Mouse (Mus musculus): ENCODE results near the gene Gm20547. TPM values are rescaled to one million over a fixed set of nuclear protein-coding genes. Genes with fewer than 3 reads are reported as not detected.

Gene Gm20547
- polyA plus RNA-seq (2015; fragmentation: Nextera tagmentation; extraction: Ambion mirVana), result not detected in 2 replicates

GRCm38 (mm10) chr17:34881683-34882310 is at the start of gene Gm20547:
Gm20547 (minus strand) TSS chr17:34882042.

DNA sequence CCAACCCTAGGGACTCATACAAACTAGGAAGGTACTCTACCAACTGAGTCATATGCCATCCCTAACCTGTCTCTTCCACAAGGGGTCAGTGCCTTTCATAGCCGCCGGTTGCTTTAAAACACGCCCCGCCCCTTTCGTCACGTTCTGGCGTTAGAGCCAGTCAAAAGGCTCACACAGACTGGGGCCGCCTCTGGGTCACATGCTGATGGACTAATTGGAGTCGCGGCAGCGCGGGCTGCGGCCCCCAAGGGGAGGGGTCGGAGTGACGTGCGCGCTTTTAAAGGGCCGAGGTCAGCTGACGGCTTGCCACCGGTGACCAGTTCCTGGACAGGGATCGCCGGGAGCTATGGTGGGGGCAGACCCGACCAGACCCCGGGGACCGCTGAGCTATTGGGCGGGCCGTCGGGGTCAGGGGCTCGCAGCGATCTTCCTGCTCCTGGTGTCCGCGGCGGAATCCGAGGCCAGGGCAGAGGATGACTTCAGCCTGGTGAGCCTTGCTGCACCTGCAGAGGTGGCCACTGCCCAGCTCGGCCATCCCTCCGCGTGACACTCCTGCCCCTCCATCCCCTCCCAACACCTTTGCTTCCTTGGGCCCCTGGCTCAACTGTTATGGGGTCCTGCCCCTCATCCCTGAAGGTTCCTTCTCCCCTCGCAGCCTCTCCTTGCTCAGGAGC is 49.4 kb upstream of the Gm20547 start, which contains the start of gene Neu1:
TSS of gene Neu1 (plus strand) at position 193 of the 674 bp plus-strand sequence.

DNA sequence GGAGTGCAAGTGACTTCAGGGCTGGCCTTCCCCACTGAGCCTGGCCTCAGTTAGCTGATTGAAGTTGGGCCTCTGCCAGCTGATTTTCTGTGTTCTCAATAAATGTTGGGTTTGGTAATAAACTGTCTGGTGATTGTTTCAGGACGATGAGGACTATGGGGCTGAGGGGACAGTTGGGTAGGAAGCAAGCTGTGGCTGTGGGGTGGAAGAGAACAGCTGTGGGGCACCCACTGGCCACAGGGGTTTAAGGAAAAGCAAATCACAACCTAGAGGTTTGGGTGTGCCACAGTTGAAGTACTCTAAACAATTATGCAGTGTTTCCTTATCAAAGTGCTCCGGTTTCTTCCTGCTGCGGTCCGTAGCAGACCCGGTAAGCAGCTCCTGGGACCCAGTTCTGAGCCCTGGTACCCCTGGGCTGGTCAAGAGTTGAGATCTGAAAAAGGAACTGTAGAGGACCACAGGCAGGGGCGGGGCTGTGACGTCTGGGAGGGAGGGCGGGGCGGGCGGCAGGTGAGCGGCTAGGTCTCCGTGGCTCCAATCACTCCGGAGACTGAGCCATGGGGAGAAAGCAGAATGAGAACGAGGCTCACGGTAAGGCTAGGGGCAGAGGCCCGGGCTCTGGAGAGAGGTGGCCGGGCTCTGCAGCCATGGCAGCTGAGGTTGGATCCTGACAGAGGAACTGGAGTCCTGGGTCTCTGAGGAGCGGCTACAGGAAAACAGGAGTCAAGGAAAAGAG is 32.3 kb upstream of the Gm20547 start, which contains the start of gene Slc44a4:
TSS of gene Slc44a4 (plus strand) at position 537 of the 736 bp plus-strand sequence.

DNA sequence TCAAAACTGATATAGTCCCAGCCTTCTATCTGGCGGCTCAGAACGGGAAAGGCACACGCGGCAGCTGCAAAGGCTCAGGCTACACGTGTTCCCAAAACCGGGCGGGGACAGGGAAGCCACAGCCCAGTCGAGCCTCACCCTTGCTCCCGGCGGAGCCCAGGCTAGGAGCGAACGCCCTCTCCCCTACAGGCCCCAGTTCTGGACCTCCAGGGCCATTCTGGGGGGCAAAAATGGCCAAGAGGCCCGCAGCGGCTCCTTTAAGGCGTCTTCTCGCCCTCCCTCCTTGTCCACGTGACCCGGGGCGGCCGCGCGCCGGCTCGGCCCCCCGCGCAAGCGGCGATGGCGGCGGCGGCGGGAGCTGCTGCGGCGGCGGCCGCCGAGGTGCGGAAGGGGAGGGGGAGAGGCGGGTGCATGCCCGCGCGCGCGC is 16.3 kb upstream of the Gm20547 start, which contains the start of the genes C2 and Ehmt2:
TSS of gene C2 (minus strand) at position 106 of the 427 bp plus-strand sequence.
TSS of gene Ehmt2 (plus strand) at position 310 of the 427 bp plus-strand sequence.

DNA sequence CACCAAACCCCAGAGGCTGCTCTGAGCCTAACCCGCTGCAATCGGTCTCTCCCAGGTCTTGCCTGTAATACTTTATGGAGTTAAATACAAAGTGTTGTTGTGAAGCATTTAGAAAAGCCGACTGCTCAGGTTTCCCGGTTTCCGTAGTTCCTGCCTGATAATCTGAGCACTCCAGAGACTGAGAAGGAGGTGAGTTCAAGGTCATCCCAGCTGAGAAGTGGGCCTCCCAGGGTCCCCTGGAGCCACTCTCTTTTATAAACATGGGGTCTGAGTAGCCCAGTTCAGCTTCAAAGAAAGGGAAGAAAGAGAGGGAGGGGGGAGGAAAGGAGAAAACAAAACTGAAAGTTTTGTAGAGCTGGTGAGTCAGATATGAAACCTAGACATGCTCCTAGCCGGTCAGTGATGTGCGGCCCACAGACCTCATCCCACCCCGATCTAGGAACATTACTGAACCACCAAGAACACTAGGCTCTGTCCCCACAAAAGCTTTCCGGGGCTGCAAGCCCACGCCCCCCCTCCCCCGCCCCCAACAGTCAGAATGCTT is 2.4 kb downstream of the Gm20547 start, which contains the start of gene Zbtb12:
TSS of gene Zbtb12 (plus strand) at position 148 of the 544 bp plus-strand sequence.

DNA sequence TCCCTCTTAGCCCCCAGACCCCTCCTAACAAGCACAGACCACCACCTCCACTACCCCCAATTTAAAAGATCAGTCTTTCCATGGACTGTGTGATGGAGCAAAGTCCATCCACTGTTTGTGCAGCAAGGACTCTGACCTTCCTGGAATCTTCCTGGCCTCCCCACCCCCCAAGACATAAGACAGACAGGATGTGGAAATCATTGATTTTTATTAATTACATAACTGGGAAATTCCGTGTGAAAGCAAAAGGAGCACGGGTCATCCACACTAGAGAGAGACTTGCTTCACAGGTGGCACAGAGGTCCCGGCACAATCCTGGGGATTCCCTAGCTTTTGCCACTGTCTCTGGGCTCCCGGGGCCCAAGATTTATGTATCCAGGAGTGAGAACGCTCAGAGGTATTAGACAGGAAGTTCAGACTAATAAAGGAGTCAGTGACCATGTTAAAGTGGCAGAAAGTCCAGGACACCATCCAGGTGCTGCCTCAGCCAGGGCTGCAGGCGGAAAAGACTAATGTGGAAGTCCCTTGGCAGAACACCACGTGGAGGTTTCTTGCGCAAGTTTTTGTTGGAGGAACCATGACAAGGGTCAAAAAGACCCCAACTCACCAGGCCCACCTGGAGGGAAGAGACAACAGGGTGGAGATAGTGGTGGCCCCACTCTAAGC is 19.3 kb downstream of the Gm20547 start, which contains the start of gene Cfb:
TSS of gene Cfb (minus strand) at position 103 of the 666 bp plus-strand sequence.

DNA sequence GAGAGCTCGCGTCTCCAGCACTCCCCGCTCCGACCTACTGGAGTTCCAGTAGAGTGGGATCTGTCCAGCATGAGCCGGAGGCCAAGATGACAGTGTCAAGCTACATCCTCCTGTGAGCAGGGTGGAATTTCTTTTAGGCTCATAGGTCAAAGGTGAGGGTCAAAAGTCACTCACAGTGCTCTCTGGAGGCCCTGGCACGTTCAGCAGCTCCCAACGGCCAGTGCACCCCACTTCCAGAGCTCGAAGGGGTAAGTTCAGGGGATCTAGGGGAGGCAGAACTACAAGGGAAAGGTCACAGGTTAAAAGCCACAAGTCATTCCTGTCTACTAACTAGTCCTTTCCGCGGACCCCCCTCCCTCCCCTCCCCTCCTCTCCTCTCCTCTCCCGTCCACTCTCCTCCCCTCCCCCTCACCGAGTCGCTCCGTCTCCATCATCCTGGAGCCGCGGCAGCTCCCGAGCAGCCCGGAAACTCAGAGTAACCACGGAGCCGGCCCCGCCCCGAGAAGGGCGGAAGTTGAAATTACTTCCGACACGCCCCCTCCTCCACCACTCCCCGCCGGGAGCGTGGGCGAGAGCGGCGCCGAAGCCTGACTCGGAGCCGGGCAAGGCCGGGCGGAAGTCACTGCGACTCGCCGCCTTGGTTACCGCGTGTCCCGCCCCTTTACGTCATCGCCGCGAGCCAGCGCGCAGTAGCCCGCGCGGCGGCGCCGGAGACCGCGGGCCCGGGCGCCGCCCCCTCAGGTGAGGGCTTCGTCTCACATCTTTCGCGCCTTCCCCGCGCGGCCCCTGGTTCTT is 31.9 kb downstream of the Gm20547 start, which contains the start of the genes Skiv2l and Nelfe:
TSS of gene Skiv2l (minus strand) at position 489 of the 795 bp plus-strand sequence.
TSS of gene Nelfe (plus strand) at position 670 of the 795 bp plus-strand sequence.

GRCm38 (mm10) chr17:34836856-34837221 is 45.0 kb downstream of the Gm20547 start, which contains the start of the genes Stk19 and Dxo:
Stk19 (minus strand) TSS chr17:34836945.
Dxo (plus strand) TSS chr17:34837019.

Small RNAs within 50 kb of the gene (microRNA-seq; reads per million reads assigned to microRNA genes)
- gene Mir6970, result not detected
- gene Mir6971, result 3.5 reads per million, percentile 3 among the genes with 10 or more reads in this experiment
- gene Mir6972, result not detected

Other genes starting within 250 kb of the Gm20547 start
- 14.2 and 16.1 TPM in 2 replicates for gene Fkbpl, start 237.3 kb downstream of the Gm20547 start, polyA plus RNA-seq (2015; fragmentation: Nextera tagmentation; extraction: Ambion mirVana)
- gene Atf6b, start 234.9 kb downstream of the Gm20547 start, polyA plus RNA-seq (2015; fragmentation: Nextera tagmentation; extraction: Ambion mirVana), result 73.3 and 80.3 TPM in 2 replicates
- gene Tnxb, start 211.5 kb downstream of the Gm20547 start, polyA plus RNA-seq (2015; fragmentation: Nextera tagmentation; extraction: Ambion mirVana), result 0.84 and 1.1 TPM in 2 replicates
- gene C4b, start 138.2 kb downstream of the Gm20547 start, polyA plus RNA-seq (2015; fragmentation: Nextera tagmentation; extraction: Ambion mirVana), result 2.0 and 2.5 TPM in 2 replicates
- gene Cyp21a1, start 77.5 kb downstream of the Gm20547 start, polyA plus RNA-seq (2015; fragmentation: Nextera tagmentation; extraction: Ambion mirVana), result not detected in 2 replicates
- 39.4 and 46.3 TPM in 2 replicates for gene Stk19, start 45.1 kb downstream of the Gm20547 start, polyA plus RNA-seq (2015; fragmentation: Nextera tagmentation; extraction: Ambion mirVana)
- 40.6 and 50.7 TPM in 2 replicates for gene Dxo, start 45.0 kb downstream of the Gm20547 start, polyA plus RNA-seq (2015; fragmentation: Nextera tagmentation; extraction: Ambion mirVana)
- gene Skiv2l, start 31.8 kb downstream of the Gm20547 start, polyA plus RNA-seq (2015; fragmentation: Nextera tagmentation; extraction: Ambion mirVana), result 39.3 and 47.4 TPM in 2 replicates
- 57.6 and 63.6 TPM in 2 replicates for gene Nelfe, start 31.7 kb downstream of the Gm20547 start, polyA plus RNA-seq (2015; fragmentation: Nextera tagmentation; extraction: Ambion mirVana)
- 1.4 and 1.6 TPM in 2 replicates for gene Cfb, start 19.5 kb downstream of the Gm20547 start, polyA plus RNA-seq (2015; fragmentation: Nextera tagmentation; extraction: Ambion mirVana)
- 6.0 and 6.9 TPM in 2 replicates for gene Zbtb12, start 2.6 kb downstream of the Gm20547 start, polyA plus RNA-seq (2015; fragmentation: Nextera tagmentation; extraction: Ambion mirVana)
- gene C2, start 16.2 kb upstream of the Gm20547 start, polyA plus RNA-seq (2015; fragmentation: Nextera tagmentation; extraction: Ambion mirVana), result 4.2 and 4.8 TPM in 2 replicates
- 59.7 and 73.8 TPM in 2 replicates for gene Ehmt2, start 16.4 kb upstream of the Gm20547 start, polyA plus RNA-seq (2015; fragmentation: Nextera tagmentation; extraction: Ambion mirVana)
- 0.10 TPM in 1 of 2 replicates, not detected in the other for gene Slc44a4, start 32.4 kb upstream of the Gm20547 start, polyA plus RNA-seq (2015; fragmentation: Nextera tagmentation; extraction: Ambion mirVana)
- gene Neu1, start 49.2 kb upstream of the Gm20547 start, polyA plus RNA-seq (2015; fragmentation: Nextera tagmentation; extraction: Ambion mirVana), result 40.7 and 44.0 TPM in 2 replicates
- gene Hspa1b, start 77.2 kb upstream of the Gm20547 start, polyA plus RNA-seq (2015; fragmentation: Nextera tagmentation; extraction: Ambion mirVana), result 0.79 and 1.4 TPM in 2 replicates
- not detected in 2 replicates for gene Gm20481, start 87.9 kb upstream of the Gm20547 start, polyA plus RNA-seq (2015; fragmentation: Nextera tagmentation; extraction: Ambion mirVana)
- 13.8 and 15.5 TPM in 2 replicates for gene Hspa1a, start 90.1 kb upstream of the Gm20547 start, polyA plus RNA-seq (2015; fragmentation: Nextera tagmentation; extraction: Ambion mirVana)
- 0.58 and 0.76 TPM in 2 replicates for gene Hspa1l, start 90.7 kb upstream of the Gm20547 start, polyA plus RNA-seq (2015; fragmentation: Nextera tagmentation; extraction: Ambion mirVana)
- gene Lsm2, start 99.8 kb upstream of the Gm20547 start, polyA plus RNA-seq (2015; fragmentation: Nextera tagmentation; extraction: Ambion mirVana), result 88.6 and 94.3 TPM in 2 replicates
- gene Vars, start 118.9 kb upstream of the Gm20547 start, polyA plus RNA-seq (2015; fragmentation: Nextera tagmentation; extraction: Ambion mirVana), result 38.5 and 45.0 TPM in 2 replicates
- 0.25 and 0.59 TPM in 2 replicates for gene Vwa7, start 134.5 kb upstream of the Gm20547 start, polyA plus RNA-seq (2015; fragmentation: Nextera tagmentation; extraction: Ambion mirVana)
- 3.2 and 4.4 TPM in 2 replicates for gene Sapcd1, start 146.0 kb upstream of the Gm20547 start, polyA plus RNA-seq (2015; fragmentation: Nextera tagmentation; extraction: Ambion mirVana)
- gene Msh5, start 164.7 kb upstream of the Gm20547 start, polyA plus RNA-seq (2015; fragmentation: Nextera tagmentation; extraction: Ambion mirVana), result 1.6 and 2.0 TPM in 2 replicates
- 72.4 and 75.0 TPM in 2 replicates for gene Clic1, start 167.9 kb upstream of the Gm20547 start, polyA plus RNA-seq (2015; fragmentation: Nextera tagmentation; extraction: Ambion mirVana)
- 173 and 187 TPM in 2 replicates for gene Ddah2, start 177.0 kb upstream of the Gm20547 start, polyA plus RNA-seq (2015; fragmentation: Nextera tagmentation; extraction: Ambion mirVana)
- gene Ly6g6c, start 183.3 kb upstream of the Gm20547 start, polyA plus RNA-seq (2015; fragmentation: Nextera tagmentation; extraction: Ambion mirVana), result not detected in 2 replicates
- gene Mpig6b, start 184.1 kb upstream of the Gm20547 start, polyA plus RNA-seq (2015; fragmentation: Nextera tagmentation; extraction: Ambion mirVana), result 0.19 and 0.22 TPM in 2 replicates
- 0.52 and 1.2 TPM in 2 replicates for gene Ly6g6e, start 194.9 kb upstream of the Gm20547 start, polyA plus RNA-seq (2015; fragmentation: Nextera tagmentation; extraction: Ambion mirVana)
- 0.81 and 1.9 TPM in 2 replicates for gene Ly6g6d, start 196.0 kb upstream of the Gm20547 start, polyA plus RNA-seq (2015; fragmentation: Nextera tagmentation; extraction: Ambion mirVana)
- 0.31 TPM in 1 of 2 replicates, not detected in the other for gene Ly6g6f, start 203.6 kb upstream of the Gm20547 start, polyA plus RNA-seq (2015; fragmentation: Nextera tagmentation; extraction: Ambion mirVana)
- 114 and 120 TPM in 2 replicates for gene Abhd16a, start 207.2 kb upstream of the Gm20547 start, polyA plus RNA-seq (2015; fragmentation: Nextera tagmentation; extraction: Ambion mirVana)
- not detected in 2 replicates for gene Ly6g5c, start 226.2 kb upstream of the Gm20547 start, polyA plus RNA-seq (2015; fragmentation: Nextera tagmentation; extraction: Ambion mirVana)
- gene Ly6g5b, start 233.4 kb upstream of the Gm20547 start, polyA plus RNA-seq (2015; fragmentation: Nextera tagmentation; extraction: Ambion mirVana), result 0.48 and 0.59 TPM in 2 replicates
- gene Gpank1, start 239.4 kb upstream of the Gm20547 start, polyA plus RNA-seq (2015; fragmentation: Nextera tagmentation; extraction: Ambion mirVana), result 15.3 and 17.2 TPM in 2 replicates
- gene Csnk2b, start 240.0 kb upstream of the Gm20547 start, polyA plus RNA-seq (2015; fragmentation: Nextera tagmentation; extraction: Ambion mirVana), result 377 and 395 TPM in 2 replicates
- gene D17H6S53E, start 244.3 kb upstream of the Gm20547 start, polyA plus RNA-seq (2015; fragmentation: Nextera tagmentation; extraction: Ambion mirVana), result 9.6 and 11.8 TPM in 2 replicates

All from neural tube, postnatal 0 days (tissue).